Mouse (Mus musculus): ENCODE data around the gene Cryzl1.

DNA sequence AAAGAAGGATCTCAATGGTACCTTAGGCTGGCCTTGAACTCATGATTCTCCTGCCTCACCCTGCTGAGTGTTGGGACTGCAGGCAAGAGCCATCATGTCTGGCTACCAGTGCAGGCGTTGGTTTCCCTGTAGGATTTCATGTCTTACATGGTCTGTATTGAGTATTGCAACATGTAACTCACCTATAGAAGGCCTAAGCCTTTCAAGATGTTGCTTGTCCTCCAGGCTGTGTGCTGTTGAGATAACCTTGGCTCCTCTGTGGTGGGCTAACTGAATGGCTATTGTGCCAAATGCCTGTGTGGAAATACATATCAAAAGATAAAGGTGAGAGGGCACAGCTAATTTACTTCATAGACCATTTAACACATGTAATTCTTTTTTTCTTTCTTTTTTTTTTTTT lies 29.8 kb downstream of the Cryzl1 start:
- TF ChIP-seq CTCF (IDR thresholded peaks at IDR 0.05; ENCODE audit: control insufficient read depth, insufficient read depth, insufficient replicate concordance, low read depth, low read length) (no peak), POLR2A (IDR thresholded peaks at IDR 0.05; ENCODE audit: control insufficient read depth, low read depth, low read length) (no peak)

Measured in testis, adult 2 months (tissue).